Mouse (Mus musculus) ES-Bruce4 (cell line): ENCODE data around the gene Ccdc144b.

Experiments used
- CTCF ChIP-seq: IDR thresholded peaks from one replicate; pipeline ENCODE4 v1.8.1; 2011; ENCODE audit warnings: low read depth, low read length
- EP300 ChIP-seq: IDR thresholded peaks from 2 replicates; pipeline ENCODE4 v1.6.1; 2011; ENCODE audit warnings: low read depth, low read length; ENCODE audit not compliant: insufficient read depth
- POLR2A ChIP-seq: IDR thresholded peaks from one replicate; pipeline ENCODE4 v1.8.1; 2011; ENCODE audit warnings: low read length; ENCODE audit not compliant: insufficient read depth

GRCm38 (mm10) chr3:35971149-35971548 is 82.2 kb downstream of the Ccdc144b start:
- no peak for TF ChIP-seq EP300
- no peak for TF ChIP-seq POLR2A
- no peak for TF ChIP-seq CTCF
